Mouse (Mus musculus) CH12.LX (cell line): ENCODE measurements around the gene Btbd9. TPM values are rescaled to one million over a fixed set of nuclear protein-coding genes. Genes with fewer than 3 reads are reported as not detected.

Experiments
- DNase-seq: peaks from one replicate; pipeline ENCODE4 v3.0.0-alpha.2; 2013; ENCODE audit errors: extremely low read depth
- H3K27ac ChIP-seq: 2 replicates; pipeline ENCODE4 v1.5.1; 2012; ENCODE audit warnings: low read depth, mild to moderate bottlenecking, control low read depth, moderate library complexity; ENCODE audit not compliant: insufficient read depth
- H3K27me3 ChIP-seq: replicated peaks from 2 replicates; pipeline ENCODE3; 2012; ENCODE audit warnings: inconsistent platforms
- H3K36me3 ChIP-seq, 2 experiments: replicated peaks in 1 of 2; 2 replicates each; pipeline versions ENCODE3 to v1.6.1; 2012; ENCODE audit warnings: inconsistent platforms in 1 of 2, low read length in 1 of 2, mild to moderate bottlenecking in 1 of 2, mixed read lengths in 1 of 2, moderate library complexity in 1 of 2; ENCODE audit not compliant: control insufficient read depth in 1 of 2, insufficient read depth in 1 of 2
- H3K4me1 ChIP-seq, 2 experiments: 2 replicates each; pipeline ENCODE4 v1.6.1; 2012; ENCODE audit warnings: inconsistent platforms in 1 of 2, moderate library complexity in 1 of 2; ENCODE audit not compliant: insufficient read depth in 2 of 2, control insufficient read depth in 1 of 2
- H3K4me2 ChIP-seq: 2 replicates; pipeline ENCODE4 v1.6.1; 2012; ENCODE audit warnings: low read depth, mild to moderate bottlenecking, control low read depth; ENCODE audit not compliant: poor library complexity, insufficient read depth, severe bottlenecking
- H3K4me3 ChIP-seq, 3 experiments: fragments of 150-350 bp in 1 of 3; sonication (generic) in 1 of 3; replicated peaks in 1 of 3; 2 replicates each; pipeline versions ENCODE3 to v1.5.1; 2011 to 2012; ENCODE audit warnings: low read depth in 2 of 3, low read length in 2 of 3, mild to moderate bottlenecking in 2 of 3, moderate library complexity in 2 of 3, control low read depth in 1 of 3, improper control_type of control experiment in 1 of 3, inconsistent platforms in 1 of 3, mixed read lengths in 1 of 3; ENCODE audit not compliant: poor library complexity in 1 of 3
- H3K79me2 ChIP-seq: replicated peaks from 2 replicates; pipeline ENCODE4 v1.6.1; 2012; ENCODE audit warnings: mild to moderate bottlenecking, moderate library complexity; ENCODE audit not compliant: control insufficient read depth, poor library complexity, insufficient read depth, severe bottlenecking; ENCODE audit errors: extremely low read depth
- H3K9ac ChIP-seq: 2 replicates; pipeline ENCODE4 v1.6.1; 2012; ENCODE audit warnings: low read depth, mild to moderate bottlenecking, control low read depth, moderate library complexity; ENCODE audit not compliant: insufficient read depth
- H3K9me3 ChIP-seq: replicated peaks from 2 replicates; pipeline ENCODE3; 2012; ENCODE audit warnings: low read length, inconsistent platforms, mixed read lengths
- BHLHE40 ChIP-seq: IDR thresholded peaks from 2 replicates; pipeline ENCODE4 v1.6.1; 2011; ENCODE audit warnings: mild to moderate bottlenecking, low read depth, low read length, improper control_type of control experiment
- CTCF ChIP-seq, 2 experiments: IDR thresholded peaks in 1 of 2; conservative IDR thresholded peaks in 1 of 2; 2 replicates each; pipeline ENCODE4 v1.5.1; 2011 to 2012; ENCODE audit warnings: low read depth in 2 of 2, low read length in 2 of 2, improper control_type of control experiment in 1 of 2, inconsistent platforms in 1 of 2, mild to moderate bottlenecking in 1 of 2, moderate library complexity in 1 of 2
- HCFC1 ChIP-seq: IDR thresholded peaks from 2 replicates; pipeline ENCODE4 v1.6.1; 2012; ENCODE audit warnings: low read depth, mild to moderate bottlenecking, inconsistent platforms, low read length, improper control_type of control experiment
- IRF4 ChIP-seq: IDR thresholded peaks from 2 replicates; pipeline ENCODE4 v1.6.1; 2014; ENCODE audit warnings: low read depth, mild to moderate bottlenecking, inconsistent platforms, low read length, improper control_type of control experiment
- JUN ChIP-seq: IDR thresholded peaks from 2 replicates; pipeline ENCODE4 v1.6.1; 2011; ENCODE audit warnings: low read depth, mild to moderate bottlenecking, low read length, improper control_type of control experiment, moderate library complexity; ENCODE audit not compliant: insufficient read depth
- MAX ChIP-seq: IDR thresholded peaks from 2 replicates; pipeline ENCODE4 v1.6.1; 2011; ENCODE audit warnings: low read length, improper control_type of control experiment
- MEF2A ChIP-seq: IDR thresholded peaks from 2 replicates; pipeline ENCODE4 v1.6.1; 2014; ENCODE audit warnings: low read depth, mild to moderate bottlenecking, inconsistent platforms, low read length, improper control_type of control experiment, borderline replicate concordance
- MXI1 ChIP-seq: IDR thresholded peaks from 2 replicates; pipeline ENCODE4 v1.6.1; 2011; ENCODE audit warnings: mild to moderate bottlenecking, low read depth, low read length, improper control_type of control experiment
- MYC ChIP-seq: IDR thresholded peaks from 2 replicates; pipeline ENCODE4 v1.6.1; 2011; ENCODE audit warnings: low read depth, mild to moderate bottlenecking, improper control_type of control experiment, low read length
- NELFE ChIP-seq: IDR thresholded peaks from 2 replicates; pipeline ENCODE4 v1.6.1; 2011; ENCODE audit warnings: low read depth, low read length, improper control_type of control experiment
- POLR2A ChIP-seq: IDR thresholded peaks from 2 replicates; pipeline ENCODE4 v1.6.1; 2011; ENCODE audit warnings: low read depth, mild to moderate bottlenecking, improper control_type of control experiment, low read length
- POLR2AphosphoS2 ChIP-seq: IDR thresholded peaks from 2 replicates; pipeline ENCODE4 v1.6.1; 2011; ENCODE audit warnings: low read depth, low read length, improper control_type of control experiment
- RCOR1 ChIP-seq: conservative IDR thresholded peaks from 2 replicates; pipeline ENCODE4 v1.6.1; 2012; ENCODE audit warnings: low read depth, mild to moderate bottlenecking, inconsistent platforms, low read length, improper control_type of control experiment
- SIN3A ChIP-seq: IDR thresholded peaks from 2 replicates; pipeline ENCODE4 v1.6.1; 2012; ENCODE audit warnings: low read length, improper control_type of control experiment, inconsistent platforms
- ZKSCAN1 ChIP-seq: IDR thresholded peaks from 2 replicates; pipeline ENCODE4 v1.6.1; 2012; ENCODE audit warnings: low read depth, inconsistent platforms, low read length, improper control_type of control experiment, borderline replicate concordance
- dilution Hi-C: fragments of 300-500 bp; cut with MboI; formaldehyde crosslinking; loops from 2 replicates; pipeline ENCODE4 v1.14.3; 2020; ENCODE audit warnings: low sequenced_read_pairs; ENCODE audit not compliant: extremely low pct_unique_long_range_greater_than_20kb, extremely low pct_ligation_motif_present
- in situ Hi-C: fragments of 300-500 bp; cut with MboI; formaldehyde crosslinking; loops from 3 replicates; pipeline ENCODE4 v1.14.3; 2019; ENCODE audit warnings: low sequenced_read_pairs, low pct_ligation_motif_present, low pct_unique_long_range_greater_than_20kb, mixed read lengths
- polyA plus RNA-seq: library from polyadenylated mRNA; unstranded; fragments of >175 nt; gene quantifications from 2 replicates; pipeline ENCODE4 v1.2.1, GENCODE M21; 2012; ENCODE audit warnings: low read depth; ENCODE audit not compliant: insufficient read length
- total RNA-seq, 2 experiments: library from RNA; depleted of rRNA; stranded (reverse); fragments of 300-350 nt in 1 of 2; fragments of >200 nt in 1 of 2; gene quantifications; 2 replicates each; pipeline ENCODE4 v1.2.3; 2012 to 2014

Btbd9 gene
- total and polyA plus RNA-seq, 3 experiments = 19.3 to 25.4 (median 20.0) TPM

DNA sequence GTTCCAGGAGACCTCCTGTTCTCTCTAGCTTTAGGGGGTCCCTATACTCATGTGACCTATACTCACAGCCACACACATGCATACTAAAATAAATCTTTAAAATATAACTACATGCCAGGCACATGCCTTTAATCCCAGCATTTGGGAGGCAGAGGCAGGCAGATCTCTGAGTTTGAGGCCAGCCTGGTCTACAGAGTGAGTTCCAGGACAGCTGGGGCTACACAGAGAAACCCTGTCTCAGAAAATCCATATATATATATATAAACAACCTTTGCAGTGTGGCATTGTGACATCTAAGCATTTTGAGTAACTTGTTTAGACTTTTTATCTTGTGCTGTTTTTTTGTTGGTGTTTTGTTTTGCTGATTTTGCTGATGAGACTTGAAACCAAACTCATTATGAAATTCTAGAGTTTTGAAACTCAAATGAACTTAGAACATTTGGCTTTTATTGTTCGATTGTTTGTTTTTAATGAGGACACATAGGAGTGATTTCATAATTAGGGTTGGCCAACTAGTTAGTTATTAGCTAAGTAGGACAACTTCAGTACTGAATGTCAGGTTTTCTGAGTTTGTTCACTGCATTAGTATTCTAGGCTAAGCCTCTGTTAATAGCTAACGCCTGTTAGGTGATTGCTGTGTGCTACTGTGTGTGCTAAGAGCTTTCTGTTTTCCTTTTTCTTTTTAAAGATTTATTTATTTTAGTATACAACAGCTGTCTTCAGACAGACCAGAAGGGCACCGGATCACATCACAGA is 42.0 kb upstream of the Btbd9 start:
- H3K79me2 ChIP-seq = no peaks in the 10 kb centered on the region
- no peak overlapping the region for H3K4me2 ChIP-seq
- in situ Hi-C loops = no loop called here
- H3K36me3 ChIP-seq = no peaks in the 10 kb centered on the region
- no peak for DNase-seq
- H3K27ac ChIP-seq = no peak overlapping the region
- H3K9me3 ChIP-seq = peaks cover 4% of the 10 kb centered on the region
- H3K9ac ChIP-seq = no peak overlapping the region
- H3K4me1 ChIP-seq = peaks cover 0 to 2% of the 10 kb centered on the region in 2 experiments; a peak in 1 of 4 replicates
- no peaks in the 10 kb centered on the region for H3K27me3 ChIP-seq
- dilution Hi-C loops = no loop called here
- no peak for TF ChIP-seq NELFE
- TF ChIP-seq MXI1 = no peak
- no peak for TF ChIP-seq JUN
- TF ChIP-seq SIN3A = no peak
- no peak for TF ChIP-seq CTCF (conservative IDR thresholded peaks at IDR 0.05 in 1 of 2, IDR thresholded peaks at IDR 0.05 in 1 of 2; ENCODE audit: low read depth in 2 of 2, low read length in 2 of 2)
- no peak for TF ChIP-seq MAX
- TF ChIP-seq ZKSCAN1 = no peak
- no peak for TF ChIP-seq BHLHE40
- TF ChIP-seq MEF2A = no peak
- TF ChIP-seq RCOR1 = no peak
- no peak for TF ChIP-seq HCFC1
- H3K4me3 ChIP-seq = no peak overlapping the region

DNA sequence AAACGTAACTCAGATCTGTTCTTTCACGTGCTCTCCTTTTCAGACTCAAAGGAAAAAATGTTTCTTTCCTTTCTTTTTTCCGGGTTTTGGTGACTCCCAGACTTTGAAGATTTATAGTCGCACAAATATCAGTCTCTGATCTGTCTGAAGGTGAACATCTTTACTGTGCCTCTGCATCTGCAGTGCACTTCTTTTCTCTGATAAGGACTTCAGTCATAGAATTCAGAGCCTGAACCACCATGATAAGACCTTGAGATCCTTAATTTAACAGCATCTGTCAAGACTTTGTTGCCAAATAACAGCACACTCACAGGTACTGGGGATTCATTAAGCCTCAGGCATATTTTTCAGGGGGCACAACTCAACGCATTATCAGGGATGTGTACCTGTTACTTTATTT is 39.9 kb upstream of the Btbd9 start:
- H3K4me1 ChIP-seq = peaks cover 3 to 11% of the 10 kb centered on the region in 2 experiments; a peak in 3 of 4 replicates
- dilution Hi-C loops = no loop called here
- peaks cover 7% of the 10 kb centered on the region for H3K79me2 ChIP-seq
- no peaks in the 10 kb centered on the region for H3K36me3 ChIP-seq
- H3K27ac ChIP-seq = no peak overlapping the region
- no peak overlapping the region for H3K4me2 ChIP-seq
- no peak overlapping the region for H3K4me3 ChIP-seq
- no peak for TF ChIP-seq ZKSCAN1
- no peak for TF ChIP-seq MYC
- TF ChIP-seq POLR2A = no peak
- no peak for TF ChIP-seq IRF4
- no peak for TF ChIP-seq BHLHE40
- TF ChIP-seq POLR2AphosphoS2 = no peak
- no peak overlapping the region for H3K9ac ChIP-seq
- H3K27me3 ChIP-seq = no peaks in the 10 kb centered on the region
- in situ Hi-C loops = no loop called here
- DNase-seq = no peak
- peaks cover 4% of the 10 kb centered on the region for H3K9me3 ChIP-seq
